Mouse (Mus musculus): ENCODE measurements around the gene Map3k5. TPM values are rescaled to one million over a fixed set of nuclear protein-coding genes. Genes with fewer than 3 reads are reported as not detected.

The Map3k5 gene
- total and polyA plus RNA-seq, 3 experiments, result 15.8 to 31.0 (median 27.6) TPM

GRCm38 (mm10) chr10:20006333-20007093 is 72.2 kb downstream of the Map3k5 start:
- Histone ChIP-seq H3K4me3 (replicated peaks in 1 of 3; ENCODE audit: low read depth in 2 of 3, low read length in 2 of 3, poor library complexity in 1 of 3) (peak overlapping the region in 1 of 3 experiments; percentile 42), H3K4me1 (ENCODE audit: control insufficient read depth in 1 of 2, insufficient read depth in 2 of 2) (peaks cover 13 to 52% of the 10 kb centered on the region in 2 experiments), H3K9ac (ENCODE audit: insufficient read depth, low read depth) (peak overlapping the region; percentile 17), H3K36me3 (replicated peaks in 1 of 2; ENCODE audit: control insufficient read depth in 1 of 2, insufficient read depth in 1 of 2, low read length in 1 of 2) (peaks cover 21 to 54% of the 10 kb centered on the region in 2 experiments), H3K79me2 (replicated peaks; ENCODE audit: control insufficient read depth, extremely low read depth, insufficient read depth, poor library complexity, severe bottlenecking) (peaks cover 28% of the 10 kb centered on the region), H3K27me3 (replicated peaks) (no peaks in the 10 kb centered on the region), H3K27ac (ENCODE audit: insufficient read depth, low read depth) (peak overlapping the region; percentile 61), H3K4me2 (ENCODE audit: insufficient read depth, low read depth, poor library complexity, severe bottlenecking) (peak overlapping the region; percentile 42), H3K9me3 (replicated peaks; ENCODE audit: low read length) (peaks cover 29% of the 10 kb centered on the region)
- no peak for DNase-seq (ENCODE audit: extremely low read depth)
- in situ Hi-C loops (cut with MboI; ENCODE audit: low pct_ligation_motif_present, low pct_unique_long_range_greater_than_20kb, low sequenced_read_pairs), result loop anchor here (10.0 kb wide), 1 partner anchor 58 kb away; no protein-coding TSS in a partner anchor
- dilution Hi-C loops (cut with MboI; ENCODE audit: extremely low pct_ligation_motif_present, extremely low pct_unique_long_range_greater_than_20kb, low sequenced_read_pairs), result no loop called here
- TF ChIP-seq CHD2 (IDR thresholded peaks at IDR 0.05; ENCODE audit: low read length) (no peak), MAX (IDR thresholded peaks at IDR 0.05; ENCODE audit: low read length) (no peak), MXI1 (IDR thresholded peaks at IDR 0.05; ENCODE audit: low read depth, low read length) (peak; percentile 53; the same call in 1 of the 2 replicates), USF1 (IDR thresholded peaks at IDR 0.05; ENCODE audit: low read depth, low read length) (no peak), USF2 (conservative IDR thresholded peaks at IDR 0.05; ENCODE audit: low read depth, low read length) (no peak), BHLHE40 (IDR thresholded peaks at IDR 0.05; ENCODE audit: low read depth, low read length) (peak; percentile 80), E2F4 (IDR thresholded peaks at IDR 0.05; ENCODE audit: insufficient replicate concordance, low read depth, low read length) (no peak), KAT2A (IDR thresholded peaks at IDR 0.05; ENCODE audit: insufficient replicate concordance, low read length) (no peak), ETS1 (conservative IDR thresholded peaks at IDR 0.05; ENCODE audit: low read depth, low read length) (no peak; the same call in 1 of the 2 replicates), SIN3A (IDR thresholded peaks at IDR 0.05; ENCODE audit: low read length) (peak; percentile 7; the same call in 1 of the 2 replicates), TBP (conservative IDR thresholded peaks at IDR 0.05; ENCODE audit: low read depth, low read length) (no peak), HCFC1 (IDR thresholded peaks at IDR 0.05; ENCODE audit: low read depth, low read length) (no peak), TCF12 (IDR thresholded peaks at IDR 0.05; ENCODE audit: low read depth, low read length) (0 out of 2 replicates have a peak, but pooled peaks have one; percentile 15), EP300 (IDR thresholded peaks at IDR 0.05; ENCODE audit: low read length) (peak; percentile 51), MYC (IDR thresholded peaks at IDR 0.05; ENCODE audit: low read depth, low read length) (peak; percentile 8; the same call in 1 of the 2 replicates), RCOR1 (conservative IDR thresholded peaks at IDR 0.05; ENCODE audit: low read depth, low read length) (no peak), ELF1 (IDR thresholded peaks at IDR 0.05; ENCODE audit: low read depth, low read length) (no peak), RAD21 (IDR thresholded peaks at IDR 0.05; ENCODE audit: low read depth, low read length) (no peak), ZC3H11A (IDR thresholded peaks at IDR 0.05; ENCODE audit: low read depth, low read length) (no peak), ZMIZ1 (IDR thresholded peaks at IDR 0.05; ENCODE audit: low read depth, low read length) (no peak), POLR2A (IDR thresholded peaks at IDR 0.05; ENCODE audit: low read depth, low read length) (no peak), SMC3 (IDR thresholded peaks at IDR 0.05; ENCODE audit: low read depth, low read length) (no peak), MEF2A (IDR thresholded peaks at IDR 0.05; ENCODE audit: borderline replicate concordance, low read depth, low read length) (no peak), IRF4 (IDR thresholded peaks at IDR 0.05; ENCODE audit: low read depth, low read length) (peak; percentile 50), GABPA (IDR thresholded peaks at IDR 0.05; ENCODE audit: insufficient replicate concordance, low read depth, low read length) (no peak)

Measured in CH12.LX (cell line).